ENCODE assay signal across 13 mouse cellular contexts in the genomic region with DNA sequence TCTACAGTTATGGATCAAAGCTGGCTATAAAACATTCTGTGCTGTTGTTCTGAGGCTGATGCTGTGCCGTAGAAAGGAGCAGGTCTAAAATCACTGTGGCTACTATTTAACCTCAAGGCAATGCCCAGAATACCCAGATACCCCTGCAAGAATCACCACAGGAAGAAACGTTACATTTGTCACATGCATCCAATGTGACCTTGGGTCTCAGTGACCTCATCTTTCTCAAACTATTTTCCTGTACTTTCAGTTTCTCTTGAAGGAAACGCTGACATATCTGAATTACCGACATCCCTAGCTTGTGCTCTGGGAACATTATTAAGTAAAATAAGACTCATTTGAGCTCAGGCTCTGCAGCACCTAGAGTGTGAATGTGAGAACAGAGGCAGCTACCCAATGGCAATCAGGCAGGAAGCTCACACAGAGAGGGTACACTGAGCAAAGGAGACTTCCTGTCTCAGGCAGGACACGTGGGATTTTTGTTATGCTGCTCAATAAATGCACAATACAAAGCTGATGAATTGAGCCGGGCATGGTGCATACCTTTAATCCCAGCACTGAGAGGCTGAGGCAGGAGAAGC.
DNase-seq lines count a peak whose midpoint lies in the region; ATAC-seq lines count a peak whose summit lies in the region.
"Had no signal": no experiment of that assay in that cellular context is flagged by ENCODE, and none has a peak within 500 bp of the region (broad histone marks: within the 10 kb centered on the region; RNA-seq: fewer than 3 reads in every experiment).

No protein-coding gene starts in this region.

- DNase-seq in kidney, adult 18-20 months: peak; percentile 13
- DNase-seq in kidney, adult 11 months: no peak
- DNase-seq in thymus, postnatal 25 days: peak; percentile 49
- no peak for DNase-seq in retina, postnatal 1 day
- no peak for DNase-seq in right cerebral cortex, adult 18-20 months
- DNase-seq: adrenal gland, adult 8-10 months; cerebellum, postnatal 14 days; heart, postnatal 4 days; lung, embryonic 14.5 days had no signal

- ATAC-seq in CD4-positive, CD25-positive, alpha-beta regulatory T cell, adult 4 months: peak; percentile 97
- 0 out of 2 replicates have a peak, but pooled peaks have one; percentile 20 for ATAC-seq in granulocyte monocyte progenitor cell, adult 5-6 weeks (replicated peaks; ENCODE audit: poor library complexity, severe bottlenecking)
- ATAC-seq: intestine, embryonic 15.5 days; Patski had no signal

Comparison
In these comparisons a context has a peak if more than half of its experiments do, and no peak if none do; other contexts are left out.
1. DNase-seq: peak in kidney, adult 18-20 months (single experiment) and thymus, postnatal 25 days (single experiment); none in kidney, adult 11 months (single experiment), retina, postnatal 1 day (single experiment) and right cerebral cortex, adult 18-20 months (single experiment).